Mouse (Mus musculus) stomach, embryonic 14.5 days (tissue): ENCODE results near the gene Lkaaear1. TPM values are rescaled to one million over a fixed set of nuclear protein-coding genes. Genes with fewer than 3 reads are reported as not detected.
A peak's percentile ranks its signal among the peaks of the same experiment; 100 is the strongest.

ENCODE experiments used
- ATAC-seq: fragments of 200-750 bp; cut with Nextera tagmentation; 2 replicates; pipeline ENCODE4 v1.8.0; 2017; ENCODE audit warnings: low read depth, moderate TSS enrichment; ENCODE audit not compliant: insufficient number of reproducible peaks, insufficient read depth, low FRiP score
- H3K27ac ChIP-seq: fragments of 300-500 bp; sonication (generic); 2 replicates; pipeline ENCODE4 v1.5.1; 2014; ENCODE audit warnings: mild to moderate bottlenecking, low read length, moderate library complexity, mixed read lengths
- H3K27me3 ChIP-seq: fragments of 300-500 bp; sonication (generic); 2 replicates; pipeline ENCODE4 v1.6.1; 2014; ENCODE audit warnings: low read length, control low read depth, mixed read lengths; ENCODE audit not compliant: control insufficient read depth, insufficient read depth
- H3K36me3 ChIP-seq: fragments of 300-500 bp; sonication (generic); 2 replicates; pipeline ENCODE4 v1.6.1; 2014; ENCODE audit warnings: mild to moderate bottlenecking, control low read depth, low read length, moderate library complexity, mixed read lengths; ENCODE audit not compliant: control insufficient read depth, insufficient read depth
- H3K4me1 ChIP-seq: fragments of 300-500 bp; sonication (generic); 2 replicates; pipeline ENCODE4 v1.6.1; 2014; ENCODE audit warnings: low read length, control low read depth, mixed read lengths; ENCODE audit not compliant: control insufficient read depth, insufficient read depth
- H3K4me2 ChIP-seq: fragments of 300-500 bp; sonication (generic); replicated peaks from 2 replicates; pipeline ENCODE4 v1.6.1; 2014; ENCODE audit warnings: low read depth, low read length, control low read depth
- H3K4me3 ChIP-seq: fragments of 300-500 bp; sonication (generic); 2 replicates; pipeline ENCODE4 v1.5.1; 2014; ENCODE audit warnings: low read depth, low read length, control low read depth
- H3K9ac ChIP-seq: fragments of 300-500 bp; sonication (generic); replicated peaks from 2 replicates; pipeline ENCODE4 v1.6.1; 2014; ENCODE audit warnings: low read depth, mild to moderate bottlenecking, control low read depth, low read length, moderate library complexity, mixed read lengths
- H3K9me3 ChIP-seq: fragments of 300-500 bp; sonication (generic); 2 replicates; pipeline ENCODE4 v1.6.1; 2016; ENCODE audit warnings: low read depth, low read length, control low read depth; ENCODE audit not compliant: control insufficient read depth
- WGBS: fragments of 180-500 bp; shearing (Covaris S2); extraction: QIAGEN DNeasy Blood & Tissue Kit; methylation state at CpG from one replicate; pipeline ENCODE4 v1.1.7; 2014; 5-methylcytosine and 5-hydroxymethylcytosine counted together
- polyA plus RNA-seq: library from polyadenylated mRNA; unstranded; fragments of >200 nt; fragmentation: Nextera tagmentation; extraction: Ambion mirVana; gene quantifications from 2 replicates; pipeline ENCODE4 v1.2.1, GENCODE M21; 2014

The Lkaaear1 gene
- not detected in 2 replicates for polyA plus RNA-seq

DNA sequence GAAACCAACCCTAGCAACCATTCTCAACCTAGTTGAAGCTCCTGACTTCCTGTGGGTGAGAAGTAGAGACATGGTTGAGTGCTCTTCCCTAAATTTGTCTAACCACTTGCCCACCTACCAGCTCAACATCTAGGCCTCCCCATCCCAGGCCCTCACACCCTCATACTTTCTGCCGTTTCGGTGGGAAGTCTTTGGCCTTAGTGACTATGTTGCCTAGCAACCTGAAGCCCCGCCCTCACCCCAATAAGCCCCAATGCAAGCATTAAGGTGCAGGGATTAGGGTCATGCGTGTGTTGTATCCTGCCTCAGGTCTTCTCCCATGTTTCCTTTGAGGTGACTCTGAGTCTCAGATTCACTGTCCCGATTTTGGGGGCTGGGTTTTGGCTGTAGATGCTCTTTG lies at the start of gene Lkaaear1:
Lkaaear1 (minus strand) TSS at position 202 of the 400 bp plus-strand sequence.
- no peak within 1 kb of the TSS for H3K4me2 ChIP-seq
- H3K36me3 ChIP-seq, result no peaks in the 10 kb centered on the region
- WGBS, result 51% methylated on average over 5 of the region's 5 CpGs
- H3K4me3 ChIP-seq, result no peak within 1 kb of the TSS
- ATAC-seq, result no peak
- H3K9ac ChIP-seq, result no peak within 1 kb of the TSS
- H3K27me3 ChIP-seq, result 0 out of 2 replicates have a peak, but pooled peaks cover 2% of the 10 kb centered on the region
- no peaks in the 10 kb centered on the region for H3K9me3 ChIP-seq
- H3K27ac ChIP-seq, result no peak within 1 kb of the TSS
- H3K4me1 ChIP-seq, result 0 out of 2 replicates have a peak, but pooled peaks cover 3% of the 10 kb centered on the region

DNA sequence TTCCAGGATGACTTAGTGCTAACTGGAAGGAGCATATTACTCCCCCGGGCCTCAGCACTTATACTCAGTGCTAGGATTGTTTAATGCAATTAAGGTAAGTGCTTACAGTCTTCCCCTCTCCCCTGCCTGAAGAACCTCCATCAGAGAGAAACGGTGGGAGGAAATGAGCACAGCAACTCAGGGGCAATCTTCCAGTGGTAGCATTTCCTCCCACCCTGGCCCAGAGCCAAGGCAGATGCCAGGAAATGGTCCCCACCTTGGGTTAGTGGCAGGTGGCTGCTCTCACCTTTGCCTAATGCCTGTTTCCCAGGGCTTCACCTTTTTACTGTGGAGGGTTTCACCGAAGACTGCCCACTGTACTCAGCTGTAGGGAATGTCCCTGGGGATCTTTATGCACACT lies 31.8 kb upstream of the Lkaaear1 start:
- Histone ChIP-seq H3K4me2 (no peak overlapping the region), H3K36me3 (no peaks in the 10 kb centered on the region), H3K9me3 (no peaks in the 10 kb centered on the region), H3K9ac (no peak overlapping the region), H3K4me3 (no peak overlapping the region), H3K4me1 (no peaks in the 10 kb centered on the region), H3K27ac (no peak overlapping the region), H3K27me3 (no peaks in the 10 kb centered on the region)
- WGBS, result 58% methylated on average over 3 of the region's 3 CpGs
- ATAC-seq, result no peak

DNA sequence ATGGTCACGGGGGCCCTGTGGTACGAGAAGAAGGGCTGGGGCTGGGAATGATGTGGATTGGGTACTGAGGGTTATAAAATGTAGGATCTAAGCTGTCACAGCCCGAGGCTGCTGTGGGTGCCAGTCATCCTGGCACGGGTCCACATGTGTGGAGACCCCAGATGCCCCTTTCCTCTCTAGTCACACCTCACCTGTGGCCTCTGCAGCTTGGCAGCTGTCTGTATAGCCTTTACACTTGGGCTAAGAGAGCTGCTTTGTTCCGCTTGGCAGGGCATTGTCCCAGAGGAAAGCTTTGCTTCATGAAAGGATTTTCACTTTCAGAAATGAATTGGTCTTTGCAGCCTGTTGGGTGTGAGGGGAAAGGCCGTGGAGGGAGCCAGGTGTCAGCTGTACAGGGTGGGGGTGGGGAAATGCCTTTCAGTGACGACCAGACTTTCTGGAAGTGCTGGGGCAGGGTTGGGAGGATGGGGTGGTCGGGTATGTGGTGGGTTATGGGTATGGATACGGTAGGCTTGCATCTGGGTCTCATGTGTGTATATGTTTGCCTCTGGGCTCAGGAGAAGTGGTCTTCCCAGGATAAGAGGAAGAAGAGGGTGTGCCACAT lies 29.5 kb upstream of the Lkaaear1 start:
- no peak for ATAC-seq
- H3K27ac ChIP-seq, result no peak overlapping the region
- H3K9me3 ChIP-seq, result no peaks in the 10 kb centered on the region
- no peak overlapping the region for H3K4me2 ChIP-seq
- H3K36me3 ChIP-seq, result no peaks in the 10 kb centered on the region
- 54% methylated on average over 9 of the region's 9 CpGs for WGBS
- H3K4me3 ChIP-seq, result no peak overlapping the region
- no peaks in the 10 kb centered on the region for H3K4me1 ChIP-seq
- no peak overlapping the region for H3K9ac ChIP-seq
- no peaks in the 10 kb centered on the region for H3K27me3 ChIP-seq

GRCm38 (mm10) chr2:181722213-181722612 lies 24.0 kb upstream of the Lkaaear1 start:
- Histone ChIP-seq H3K4me3 (no peak overlapping the region), H3K27me3 (no peaks in the 10 kb centered on the region), H3K4me2 (no peak overlapping the region), H3K9me3 (no peaks in the 10 kb centered on the region), H3K9ac (no peak overlapping the region), H3K36me3 (no peaks in the 10 kb centered on the region), H3K4me1 (no peaks in the 10 kb centered on the region), H3K27ac (no peak overlapping the region)
- no peak for ATAC-seq
- WGBS, result 14% methylated on average over 3 of the region's 3 CpGs

- H3K27me3 ChIP-seq, result no peaks in the 10 kb centered on the region
- H3K9me3 ChIP-seq, result no peaks in the 10 kb centered on the region
- no peak overlapping the region for H3K4me3 ChIP-seq
- H3K27ac ChIP-seq, result no peak overlapping the region
- ATAC-seq, result no peak
- H3K4me1 ChIP-seq, result no peaks in the 10 kb centered on the region
- no peaks in the 10 kb centered on the region for H3K36me3 ChIP-seq
- no peak overlapping the region for H3K9ac ChIP-seq
- H3K4me2 ChIP-seq, result no peak overlapping the region
Measured at GRCm38 (mm10) chr2:181721200-181721599, 23.0 kb upstream of the Lkaaear1 start.

DNA sequence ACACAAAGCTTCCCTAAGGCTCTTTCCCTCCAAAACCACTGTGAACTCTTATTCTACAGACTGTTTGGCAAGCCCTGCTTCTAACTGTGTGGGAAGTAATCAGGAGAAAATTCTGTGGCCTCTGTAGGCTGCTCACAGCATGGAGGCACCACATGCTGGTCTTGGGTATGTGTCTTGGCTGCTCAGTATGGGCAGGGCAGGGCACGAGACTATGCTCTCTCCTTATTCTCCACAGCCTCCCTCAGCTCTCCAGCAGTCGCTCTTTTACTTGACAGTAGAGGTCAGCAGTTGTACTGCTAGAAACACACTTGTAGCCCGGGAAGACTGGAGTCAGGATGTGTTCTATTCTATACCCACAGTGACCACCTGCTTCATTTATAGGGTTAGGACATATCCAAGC lies 21.8 kb upstream of the Lkaaear1 start:
- H3K9ac ChIP-seq, result no peak overlapping the region
- H3K4me3 ChIP-seq, result no peak overlapping the region
- no peak for ATAC-seq
- H3K27ac ChIP-seq, result no peak overlapping the region
- 29% methylated on average over 3 of the region's 3 CpGs for WGBS
- H3K9me3 ChIP-seq, result no peaks in the 10 kb centered on the region
- H3K27me3 ChIP-seq, result no peaks in the 10 kb centered on the region
- no peaks in the 10 kb centered on the region for H3K36me3 ChIP-seq
- H3K4me1 ChIP-seq, result no peaks in the 10 kb centered on the region
- H3K4me2 ChIP-seq, result no peak overlapping the region

GRCm38 (mm10) chr2:181716991-181717390 lies 18.7 kb upstream of the Lkaaear1 start:
- H3K27ac ChIP-seq, result no peak overlapping the region
- H3K4me3 ChIP-seq, result no peak overlapping the region
- H3K9me3 ChIP-seq, result no peaks in the 10 kb centered on the region
- WGBS, result 47% methylated on average over 3 of the region's 3 CpGs
- H3K4me2 ChIP-seq, result no peak overlapping the region
- H3K4me1 ChIP-seq, result no peaks in the 10 kb centered on the region
- ATAC-seq, result no peak
- no peaks in the 10 kb centered on the region for H3K27me3 ChIP-seq
- no peak overlapping the region for H3K9ac ChIP-seq
- no peaks in the 10 kb centered on the region for H3K36me3 ChIP-seq

DNA sequence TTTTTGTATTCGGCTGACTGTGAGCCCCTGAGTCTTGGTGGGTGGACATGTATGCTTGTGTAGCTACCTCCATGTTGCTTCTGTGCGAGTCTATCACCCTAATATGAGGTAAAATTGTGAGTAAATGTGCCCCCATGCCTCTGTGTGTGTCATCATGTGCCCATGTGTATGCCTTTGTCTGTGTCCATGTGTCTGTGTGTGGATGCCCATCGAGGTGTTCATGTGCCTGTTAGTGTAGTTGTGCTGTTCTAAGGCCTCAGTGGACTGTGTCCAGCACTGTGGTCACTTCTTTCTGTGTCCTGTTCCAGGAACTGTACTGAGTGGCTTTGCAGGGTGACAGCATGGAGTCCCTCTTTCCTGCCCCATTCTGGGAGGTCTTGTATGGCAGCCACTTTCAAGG lies 17.1 kb upstream of the Lkaaear1 start:
- ATAC-seq, result no peak
- Histone ChIP-seq H3K27me3 (no peaks in the 10 kb centered on the region), H3K4me3 (peak overlapping the region; percentile 12; the same call in 1 of the 2 replicates), H3K4me1 (no peaks in the 10 kb centered on the region), H3K9ac (no peak overlapping the region), H3K27ac (no peak overlapping the region), H3K9me3 (no peaks in the 10 kb centered on the region), H3K4me2 (peak overlapping the region; percentile 30; the same call in 1 of the 2 replicates), H3K36me3 (no peaks in the 10 kb centered on the region)
- 70% methylated on average over 3 of the region's 3 CpGs for WGBS

GRCm38 (mm10) chr2:181714903-181715326 lies 16.7 kb upstream of the Lkaaear1 start, which contains the start of gene Oprl1:
Oprl1 (plus strand) TSS chr2:181715016.
- Histone ChIP-seq H3K27ac (no peak within 1 kb of the TSS), H3K4me2 (peak within 1 kb of the TSS; percentile 30; the same call in 1 of the 2 replicates), H3K4me3 (peak within 1 kb of the TSS; percentile 12), H3K27me3 (no peaks in the 10 kb centered on the region), H3K9me3 (no peaks in the 10 kb centered on the region), H3K36me3 (no peaks in the 10 kb centered on the region), H3K4me1 (no peaks in the 10 kb centered on the region), H3K9ac (no peak within 1 kb of the TSS)
- ATAC-seq, result peak; percentile 31; the same call in 1 of the 2 replicates
- WGBS, result 2% methylated on average over 7 of the region's 7 CpGs
